Mouse (Mus musculus) heart, adult 10 weeks (tissue): ENCODE data around the gene Tmem189. TPM values are rescaled to one million over a fixed set of nuclear protein-coding genes. Genes with fewer than 3 reads are reported as not detected.

Source experiments
- polyA plus RNA-seq: library from polyadenylated mRNA; stranded (reverse); fragments of 350-450 nt; fragmentation: Illumina TruSeq; extraction: RNeasy Lipid Tissue Mini Kit (QIAGEN cat#74804); gene quantifications from one replicate; pipeline ENCODE4 v1.2.3, GENCODE M21; 2014; ENCODE audit warnings: low read depth, low replicate concordance

Tmem189 gene
- 33.5 TPM for polyA plus RNA-seq

GRCm38 (mm10) chr2:167689501-167690218 lies at the start of gene Tmem189:
TSS of gene Tmem189 (minus strand) at chr2:167689822.

GRCm38 (mm10) chr2:167688498-167689451 lies 847 bp downstream of the Tmem189 start, which contains the start of gene Cebpb:
TSS of gene Cebpb (plus strand) at chr2:167688915.

GRCm38 (mm10) chr2:167661270-167662203 lies 28.1 kb downstream of the Tmem189 start, which contains the start of gene Gm20431:
TSS of gene Gm20431 (minus strand) at chr2:167661496.

GRCm38 (mm10) chr2:167631591-167632448 lies 57.8 kb downstream of the Tmem189 start, which contains the start of gene Ube2v1:
TSS of gene Ube2v1 (minus strand) at chr2:167632095.

Other genes starting within 250 kb of the Tmem189 start
- 89.2 TPM for gene Rnf114, start 197.2 kb downstream of the Tmem189 start, polyA plus RNA-seq
- gene Spata2, start 196.9 kb downstream of the Tmem189 start, polyA plus RNA-seq, result 9.7 TPM
- 4.3 TPM for gene Snai1, start 151.6 kb downstream of the Tmem189 start, polyA plus RNA-seq
- 114 TPM for gene Ube2v1, start 57.7 kb downstream of the Tmem189 start, polyA plus RNA-seq
- gene Gm20431, start 28.3 kb downstream of the Tmem189 start, polyA plus RNA-seq, result not detected
- 17.5 TPM for gene Cebpb, start 907 bp downstream of the Tmem189 start, polyA plus RNA-seq
- 12.8 TPM for gene Ptpn1, start 242.2 kb upstream of the Tmem189 start, polyA plus RNA-seq